Mouse (Mus musculus): ENCODE data around the gene Dnmt3l.
A peak's percentile ranks its signal among the peaks of the same experiment; 100 is the strongest.
"Not testable (repeated sequence)": the region's sequence is repeated elsewhere in the genome, so short reads cannot be mapped to it uniquely, and the experiment has no call there.

Gene Dnmt3l

DNA sequence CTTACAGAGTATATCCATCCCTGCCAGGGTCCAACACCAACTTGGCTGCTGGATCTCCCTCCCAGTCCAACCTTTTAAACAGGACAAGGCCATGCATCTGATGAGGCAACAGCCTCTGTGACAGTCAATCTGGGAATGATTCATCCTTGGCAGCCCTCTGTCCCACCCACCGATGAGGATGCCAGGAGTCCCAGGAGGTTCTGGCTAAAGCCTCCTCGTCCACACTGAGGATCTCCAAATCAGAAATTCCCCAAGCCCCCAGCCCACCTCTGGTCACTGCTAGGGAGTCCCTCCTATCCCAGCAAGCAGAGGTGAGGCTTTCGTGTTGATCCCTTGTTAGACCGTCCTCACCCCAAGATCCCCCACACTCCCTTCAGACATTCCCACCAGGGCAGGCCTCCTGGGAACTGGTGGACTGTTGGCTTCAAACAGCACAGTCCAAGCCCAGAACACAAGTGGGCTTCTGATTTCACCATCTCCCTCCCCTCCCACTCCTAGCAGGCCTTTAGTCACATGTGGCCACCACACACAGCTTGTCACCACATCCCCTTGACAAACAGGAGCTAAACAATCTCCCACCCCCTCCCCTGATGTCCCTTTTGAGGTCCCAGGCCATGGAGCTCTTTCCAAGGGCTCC lies 38.3 kb downstream of the Dnmt3l start:
- DNase-seq (ENCODE audit: extremely low read depth, low read depth, low spot score), result no peak

DNA sequence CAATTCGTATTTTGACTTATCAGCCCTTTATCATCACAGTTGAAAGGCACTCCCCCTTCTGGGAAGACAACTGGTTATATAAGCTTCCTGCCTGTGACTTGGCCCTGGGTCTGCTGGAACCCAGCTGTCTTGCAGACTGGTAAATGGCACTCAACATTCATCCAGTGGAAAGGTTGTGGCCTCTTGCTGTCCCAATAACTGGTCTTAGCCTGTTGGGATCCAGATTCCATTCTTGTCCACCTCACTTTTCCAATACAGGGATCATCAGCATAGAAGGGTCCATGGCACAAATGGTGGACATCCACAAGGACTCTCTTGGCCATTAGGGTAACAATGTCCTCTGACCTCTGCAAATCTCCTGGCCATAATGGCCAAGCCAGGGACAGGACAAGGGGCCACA lies 42.3 kb downstream of the Dnmt3l start:
- no peak for DNase-seq (ENCODE audit: extremely low read depth, low read depth, low spot score)

DNA sequence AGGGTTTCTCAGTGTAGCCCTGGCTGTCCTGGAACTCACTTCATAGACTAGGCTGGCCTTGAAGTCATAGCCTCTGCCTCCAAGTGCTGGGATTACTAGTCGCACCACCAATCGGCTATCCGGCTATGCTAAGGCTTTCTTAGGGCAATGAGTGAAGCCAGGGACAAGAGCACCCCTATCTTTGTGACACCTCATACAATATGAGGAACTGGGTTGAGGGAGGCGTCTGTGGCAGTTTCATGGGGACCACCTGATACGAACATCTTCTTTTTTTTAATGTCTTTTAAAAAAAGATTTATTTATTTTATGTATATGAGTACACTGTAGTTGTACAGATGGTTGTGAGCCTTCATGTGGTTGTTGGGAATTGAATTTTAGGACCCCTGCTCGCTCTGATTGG lies 44.0 kb downstream of the Dnmt3l start:
- no peak for DNase-seq (ENCODE audit: extremely low read depth, low read depth, low spot score)

DNA sequence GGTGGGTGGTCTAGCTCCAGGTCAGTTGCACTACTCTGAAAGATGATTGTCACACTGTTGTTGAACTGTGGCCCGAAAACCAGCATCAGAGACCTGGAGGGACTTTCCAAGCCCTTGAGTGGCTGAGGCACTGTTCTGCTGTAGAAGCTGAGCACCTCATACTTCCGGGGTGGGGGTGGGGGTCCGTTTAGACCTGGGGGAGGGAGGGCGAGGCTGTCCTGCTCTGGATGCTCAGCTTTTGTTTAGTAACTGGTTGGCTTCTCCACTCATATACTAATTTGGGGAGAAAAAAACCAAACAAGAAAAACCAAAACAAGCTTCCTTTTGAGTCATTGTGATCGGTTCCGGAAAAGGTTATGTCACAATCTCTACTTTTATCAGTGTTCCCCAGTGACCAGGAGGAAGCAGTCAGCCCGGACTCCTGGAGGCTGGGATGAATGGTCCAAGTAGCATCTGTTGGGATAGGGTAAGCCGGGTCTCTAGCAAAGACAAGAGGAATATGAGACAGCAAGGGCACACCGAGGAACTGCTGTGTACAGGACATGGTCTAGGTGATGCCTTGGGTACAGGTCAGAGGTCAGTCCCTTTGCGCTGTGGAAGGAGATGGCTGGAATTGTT lies 44.8 kb downstream of the Dnmt3l start:
- DNase-seq (ENCODE audit: extremely low read depth, low read depth, low spot score), result no peak

DNA sequence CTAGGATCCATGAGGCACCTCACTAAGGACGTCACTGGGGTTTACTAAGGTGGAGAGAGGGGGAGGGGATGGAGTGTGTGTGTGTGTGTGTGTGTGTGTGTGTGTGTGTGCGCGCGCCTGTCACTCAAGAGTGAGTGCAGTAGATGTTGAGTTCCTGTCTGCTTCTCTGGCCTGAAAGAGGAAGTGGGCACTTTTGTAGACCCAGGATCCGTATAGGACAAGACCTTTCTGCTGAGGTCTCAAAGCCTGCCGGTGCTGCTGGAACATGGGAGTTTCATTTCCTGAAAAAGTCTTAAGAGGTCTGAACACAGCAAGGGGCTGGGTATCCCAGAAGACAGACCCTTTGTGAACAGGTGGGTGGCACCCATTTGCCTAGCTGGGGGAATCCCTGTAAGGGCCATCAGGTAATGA lies 45.4 kb downstream of the Dnmt3l start:
- no peak for DNase-seq (ENCODE audit: extremely low read depth, low read depth, low spot score)

DNA sequence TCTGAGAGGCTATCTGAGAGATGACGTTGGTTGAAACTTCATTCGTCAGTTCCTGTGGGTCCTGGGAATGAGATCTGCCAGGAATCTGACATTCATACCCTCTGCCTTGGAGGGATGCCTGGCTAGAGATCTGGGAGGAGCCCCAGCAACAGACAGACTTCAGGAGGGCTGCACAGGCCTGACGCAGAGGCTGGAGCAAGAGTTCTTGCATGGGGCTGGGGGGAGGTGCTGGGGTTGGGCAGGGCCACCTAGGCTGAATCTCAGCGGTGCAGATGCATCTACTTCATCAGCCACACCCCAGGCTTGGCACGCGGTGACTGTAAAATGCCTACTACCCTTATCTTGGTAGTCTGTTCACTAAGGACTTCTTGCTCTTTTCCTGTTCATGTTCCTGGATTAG lies 48.5 kb downstream of the Dnmt3l start:
- DNase-seq (ENCODE audit: extremely low read depth, low read depth, low spot score), result no peak

DNA sequence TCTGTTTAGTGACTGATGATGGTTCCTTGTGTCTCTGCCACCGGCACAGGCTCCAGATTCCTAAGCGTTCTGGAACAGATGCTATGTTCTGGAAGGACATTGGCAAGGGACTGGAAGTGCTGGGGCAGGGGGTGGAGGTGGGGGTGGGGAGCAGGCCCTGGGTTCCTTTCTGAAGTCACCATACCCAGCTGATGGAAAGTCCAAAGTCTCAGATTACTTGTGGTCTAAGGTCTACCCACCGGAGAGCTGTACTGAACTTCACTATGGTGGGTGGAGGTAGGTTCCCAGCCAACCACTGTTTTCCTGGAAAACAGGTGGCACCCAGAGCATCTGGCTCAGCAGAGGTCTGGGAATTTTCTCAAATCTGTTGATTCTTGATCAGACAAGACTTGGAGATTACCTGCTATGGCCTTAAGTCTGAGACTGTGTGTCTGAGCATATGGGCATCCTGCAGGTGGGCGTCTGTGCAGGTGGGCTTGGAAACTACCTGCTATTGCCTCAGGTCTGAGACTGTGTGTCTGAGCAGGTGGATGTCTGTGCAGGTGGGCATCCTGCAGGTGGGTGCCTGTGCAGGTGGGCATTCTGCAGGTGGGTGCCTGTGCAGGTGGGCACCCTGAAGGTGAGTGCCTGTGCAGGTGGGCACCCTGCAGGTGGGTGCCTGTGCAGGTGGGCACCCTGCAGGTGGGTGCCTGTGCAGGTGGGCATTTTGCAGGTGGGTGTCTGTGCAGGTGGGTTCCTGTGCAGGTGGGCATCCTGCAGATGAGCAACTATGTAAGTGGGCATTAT lies 49.2 kb downstream of the Dnmt3l start:
- DNase-seq (ENCODE audit: extremely low read depth, low read depth, low spot score), result no peak

DNA sequence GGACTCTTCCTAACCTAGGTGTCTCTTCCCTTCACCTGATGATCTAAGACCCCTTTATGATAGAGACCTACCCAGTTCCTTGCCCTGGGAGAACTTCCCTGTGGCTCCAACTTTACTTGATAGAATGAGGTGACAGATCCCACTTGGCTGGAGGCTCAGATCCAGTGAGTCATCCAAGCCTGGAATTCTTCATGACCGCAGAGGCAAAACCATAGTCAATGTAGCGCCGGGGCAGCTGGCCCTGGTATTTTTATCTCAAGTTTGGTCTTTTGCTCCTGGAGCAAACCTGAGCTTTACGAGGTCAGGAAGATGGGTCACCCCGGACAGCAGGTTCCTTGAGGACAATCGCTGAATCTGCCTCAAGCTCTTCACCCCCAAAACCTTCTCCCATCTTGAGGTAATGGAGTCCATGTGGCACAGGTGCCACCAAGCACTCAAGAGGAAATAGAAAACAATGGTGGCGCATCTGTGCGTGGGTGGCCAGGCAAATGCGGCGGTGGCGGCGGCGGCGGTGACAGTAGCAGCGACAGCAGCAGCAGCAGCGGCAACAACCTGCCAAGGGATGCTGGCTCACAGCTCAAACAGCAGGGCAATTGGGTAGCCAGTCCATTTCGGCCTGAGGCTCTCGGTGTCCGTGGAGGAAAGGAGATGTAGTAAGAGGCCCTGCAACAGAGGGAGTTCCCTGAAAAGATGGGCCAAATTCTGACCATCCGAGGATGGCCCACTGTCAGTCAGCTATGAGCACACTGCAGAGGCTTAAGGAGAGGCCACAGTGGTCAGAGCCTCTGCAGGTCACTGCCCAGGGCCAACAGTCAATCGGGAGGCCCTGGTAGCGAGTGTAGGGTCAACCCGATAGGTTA lies 50.3 kb downstream of the Dnmt3l start:
- DNase-seq (ENCODE audit: extremely low read depth, low read depth, low spot score), result no peak

DNA sequence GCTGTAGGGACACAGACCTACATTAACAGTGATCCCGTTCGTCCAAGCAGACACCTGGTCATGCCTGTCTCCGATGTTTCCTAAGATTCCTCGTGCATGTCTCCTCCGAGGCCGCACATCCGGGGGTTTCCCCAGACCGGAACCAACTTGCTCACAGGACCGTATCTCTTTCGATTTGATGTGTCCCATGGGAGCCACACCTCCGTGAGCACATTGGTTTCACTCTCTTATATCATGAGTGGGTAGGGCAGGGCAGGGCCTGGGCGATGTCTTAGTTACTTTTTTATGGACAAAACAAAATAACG lies 50.9 kb downstream of the Dnmt3l start:
- no peak for DNase-seq (ENCODE audit: extremely low read depth, low read depth, low spot score)

DNA sequence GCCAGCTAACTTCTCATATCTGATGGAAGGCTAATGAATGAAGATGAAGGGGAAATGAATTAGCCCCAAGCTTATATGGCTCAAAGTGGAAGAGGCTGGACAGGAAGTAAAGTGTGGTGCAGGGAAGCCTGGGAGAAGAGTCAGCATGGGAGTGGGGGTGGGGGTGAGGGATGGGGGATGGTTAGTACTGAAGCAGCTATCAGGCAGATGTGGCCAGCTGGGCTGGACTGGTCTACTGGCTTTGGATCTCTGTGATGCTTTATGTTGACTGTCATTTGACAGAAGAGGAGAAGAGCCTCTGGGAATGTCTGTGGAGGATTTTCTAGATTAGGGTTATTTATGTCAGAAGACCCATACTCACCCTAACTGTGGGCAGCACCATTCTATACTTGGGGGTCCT lies 53.5 kb downstream of the Dnmt3l start:
- DNase-seq (ENCODE audit: extremely low read depth, low read depth, low spot score), result no peak

DNA sequence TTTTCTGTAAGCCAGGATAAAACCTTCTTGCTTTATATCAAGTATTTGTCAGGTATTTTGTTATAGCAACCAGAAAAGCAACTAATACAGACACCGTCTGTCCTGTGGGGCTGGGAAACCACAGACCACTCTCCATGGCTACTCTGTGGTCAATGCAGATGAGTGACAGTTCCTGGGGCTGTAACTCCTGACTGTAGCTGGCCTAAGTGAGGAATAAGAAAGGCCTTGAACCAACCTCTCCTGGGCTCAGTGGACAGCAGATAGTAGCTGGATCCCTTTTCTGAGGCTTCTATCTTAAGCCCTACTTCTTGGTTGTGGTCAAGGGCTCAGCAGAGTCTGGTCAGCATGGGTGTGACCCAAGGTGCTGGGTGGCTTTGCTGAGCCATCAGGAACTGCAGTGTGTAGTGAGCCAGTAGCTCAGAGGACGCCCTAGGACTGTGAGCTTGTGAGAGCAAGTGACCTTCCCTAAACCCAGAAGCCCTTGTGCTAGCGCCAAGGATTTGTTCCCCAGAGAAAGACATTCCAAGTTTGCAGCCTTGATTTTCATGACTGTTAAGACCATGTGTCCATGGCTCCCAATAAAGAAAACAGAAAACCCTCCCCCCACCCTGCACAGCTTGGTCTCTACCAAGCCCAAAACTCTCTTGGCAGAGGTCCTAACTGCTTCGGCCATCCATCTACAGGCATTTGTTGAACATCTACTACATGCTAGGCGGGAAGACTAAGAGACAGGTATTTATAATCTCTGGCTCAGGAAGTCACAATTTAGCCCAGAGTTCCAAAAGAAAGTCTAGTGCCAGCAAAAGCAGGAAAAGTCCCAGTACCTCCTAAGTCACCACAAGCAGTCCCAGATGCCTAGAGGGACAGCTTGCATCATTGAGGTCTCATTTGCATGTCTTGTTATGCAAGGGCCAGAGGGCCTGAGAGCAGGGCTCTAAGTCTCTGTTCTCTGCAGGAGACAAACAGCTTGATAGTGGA lies 54.5 kb downstream of the Dnmt3l start:
- DNase-seq (ENCODE audit: extremely low read depth, low read depth, low spot score), result peak; percentile 90

DNA sequence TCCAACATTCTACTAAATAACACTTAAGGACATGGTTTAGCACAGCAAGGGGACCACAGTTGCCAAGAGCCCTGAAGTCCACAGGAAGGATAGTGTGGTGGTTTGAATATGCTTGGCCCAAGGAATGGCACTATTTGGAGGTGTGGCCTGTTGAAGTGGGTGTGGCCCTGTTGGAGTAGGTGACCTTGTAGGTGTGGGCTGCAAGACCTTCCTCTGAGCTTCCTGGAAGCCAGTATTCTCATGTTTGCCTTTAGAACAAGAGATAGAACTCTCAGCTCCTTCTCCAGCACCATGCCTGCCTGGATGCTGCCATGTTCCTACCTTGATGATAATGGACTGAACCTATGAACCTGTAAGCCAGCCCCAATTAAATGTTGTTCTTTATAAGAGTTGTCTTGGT lies 58.1 kb downstream of the Dnmt3l start:
- not testable (repeated sequence) for DNase-seq (ENCODE audit: extremely low read depth, low read depth, low spot score)

DNA sequence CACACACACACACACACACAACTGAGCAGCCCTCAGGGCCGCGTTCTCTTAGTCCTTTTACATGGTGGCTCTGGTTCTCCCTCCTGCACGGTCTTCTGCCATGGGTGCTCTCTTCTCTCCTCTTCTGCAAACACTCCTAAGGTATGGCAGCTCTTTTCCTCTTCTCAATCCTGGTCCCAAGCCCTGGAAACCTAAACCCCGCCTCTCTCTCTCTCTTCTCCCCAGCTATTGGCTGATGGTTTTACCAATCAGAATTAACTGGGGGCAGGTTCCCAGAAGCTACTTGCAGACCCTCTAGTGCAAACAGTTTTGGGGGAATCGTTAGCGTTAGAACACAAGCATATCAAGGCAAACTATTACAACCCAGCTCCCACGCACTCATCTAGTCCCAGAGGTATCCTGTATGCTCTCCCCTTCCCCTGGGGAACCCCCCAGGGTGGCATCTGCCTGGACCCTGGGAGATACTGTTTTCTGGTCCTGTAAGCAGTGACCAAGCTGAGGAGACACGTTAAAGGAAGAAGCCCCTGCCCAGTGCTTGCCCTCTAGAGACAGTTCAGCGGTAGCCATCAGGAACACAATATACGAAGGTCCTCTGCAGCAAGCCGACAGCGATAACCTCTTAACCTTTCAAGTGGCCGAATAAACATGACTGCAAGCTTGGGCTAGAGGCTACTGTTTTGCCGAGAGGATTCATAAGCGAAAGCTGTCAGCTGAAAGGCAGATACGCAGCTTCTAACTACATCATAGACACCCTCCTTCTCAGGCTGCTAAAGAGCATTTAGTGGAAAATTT lies 59.4 kb downstream of the Dnmt3l start:
- DNase-seq (ENCODE audit: extremely low read depth, low read depth, low spot score), result no peak

DNA sequence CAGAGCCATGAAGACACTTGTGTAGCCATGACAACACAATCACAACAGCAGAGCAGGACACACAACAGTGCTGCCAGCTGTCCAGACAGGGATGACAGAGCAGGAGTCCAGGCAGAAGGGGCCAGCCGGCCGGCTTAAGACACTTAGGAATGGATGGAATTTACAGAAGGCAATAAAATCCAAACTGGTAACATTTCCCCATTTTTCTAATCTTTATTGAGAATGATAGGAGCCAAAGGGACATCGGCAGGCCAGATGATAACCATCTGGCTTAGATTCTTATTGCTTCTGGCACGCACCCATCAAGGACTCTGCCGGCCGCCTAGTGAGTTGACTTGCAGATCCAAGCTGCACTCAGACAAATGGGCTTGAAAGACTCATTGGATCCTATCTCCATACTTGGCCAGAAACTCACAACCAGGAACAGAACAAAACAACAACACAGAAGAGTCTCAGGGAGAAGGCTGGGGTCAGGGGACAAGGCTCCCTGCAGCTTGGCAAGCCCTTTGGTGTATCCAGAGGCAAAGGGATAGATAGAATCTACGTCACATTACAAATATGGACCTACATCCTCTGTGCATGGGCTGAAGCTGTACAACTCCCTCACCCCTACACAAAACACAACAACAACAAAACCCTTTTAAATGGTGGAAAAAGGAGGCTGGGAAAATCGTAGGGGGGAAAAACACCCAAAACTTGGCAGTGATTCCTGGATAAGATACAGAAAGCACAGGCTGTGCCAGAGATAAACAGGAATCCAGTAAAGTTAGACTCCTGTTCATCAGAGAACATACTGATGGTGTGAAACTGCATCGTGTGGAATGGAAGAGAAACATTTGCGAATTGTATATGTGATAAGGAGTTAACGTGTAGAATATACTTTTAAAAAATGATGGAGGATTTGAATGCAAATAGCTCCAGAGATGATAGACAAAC lies 63.1 kb downstream of the Dnmt3l start:
- DNase-seq (ENCODE audit: extremely low read depth, low read depth, low spot score), result no peak

DNA sequence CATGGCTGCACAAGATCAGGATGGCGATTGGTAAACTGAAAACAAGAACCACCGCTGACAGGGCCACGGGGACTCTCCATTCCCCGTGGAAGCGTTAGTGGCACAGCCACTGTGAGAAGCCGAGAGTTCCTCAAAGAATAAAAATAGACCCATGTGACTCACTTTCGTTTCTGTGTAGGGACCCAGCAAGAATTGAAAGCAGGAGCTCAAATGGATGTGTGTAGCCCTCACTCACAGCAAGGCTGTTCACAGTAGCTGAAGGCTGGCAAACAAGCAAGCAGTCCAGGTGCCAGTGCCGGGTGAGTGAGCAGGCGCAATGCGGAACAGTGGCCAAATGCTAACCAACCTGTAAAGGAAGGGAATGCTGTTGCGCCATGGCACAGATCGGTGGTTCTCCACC lies 63.8 kb downstream of the Dnmt3l start:
- DNase-seq (ENCODE audit: extremely low read depth, low read depth, low spot score), result no peak
